Mouse (Mus musculus): ENCODE results near the gene B020011L13Rik. TPM values are rescaled to one million over a fixed set of nuclear protein-coding genes. Genes with fewer than 3 reads are reported as not detected.
"Not testable (repeated sequence)": the region's sequence is repeated elsewhere in the genome, so short reads cannot be mapped to it uniquely, and the experiment has no call there.

B020011L13Rik gene
- not detected in 2 replicates for polyA plus RNA-seq (2012; rRNA removed)

GRCm38 (mm10) chr1:117780833-117781232 is at the start of gene B020011L13Rik:
Gene B020011L13Rik (plus strand): TSS chr1:117781133.
- DNase-seq (ENCODE audit: low read depth): not testable (repeated sequence)

- not testable (repeated sequence) for DNase-seq (ENCODE audit: low read depth)
Observed at GRCm38 (mm10) chr1:117816271-117816670, 35.3 kb downstream of the B020011L13Rik start.

GRCm38 (mm10) chr1:117829781-117830180 is 48.8 kb downstream of the B020011L13Rik start, which contains the start of gene Gm28360:
Gene Gm28360 (plus strand): TSS chr1:117830081.
- not testable (repeated sequence) for DNase-seq (ENCODE audit: low read depth)

GRCm38 (mm10) chr1:117851718-117852117 is 70.8 kb downstream of the B020011L13Rik start:
- not testable (repeated sequence) for DNase-seq (ENCODE audit: low read depth)

Other genes starting within 250 kb of the B020011L13Rik start
- not detected in 2 replicates for gene Gm28363, start 84.0 kb upstream of the B020011L13Rik start, polyA plus RNA-seq (2012; rRNA removed)
- gene Gm28360, start 48.9 kb downstream of the B020011L13Rik start, polyA plus RNA-seq (2012; rRNA removed): not detected in 2 replicates
- not detected in 2 replicates for gene Gm28168, start 146.9 kb downstream of the B020011L13Rik start, polyA plus RNA-seq (2012; rRNA removed)
- not detected in 2 replicates for gene Gm7145, start 184.8 kb downstream of the B020011L13Rik start, polyA plus RNA-seq (2012; rRNA removed)

All from brain, embryonic 14.5 days (tissue).